26 mouse cellular contexts compared by ENCODE assay signal in the genomic region with DNA sequence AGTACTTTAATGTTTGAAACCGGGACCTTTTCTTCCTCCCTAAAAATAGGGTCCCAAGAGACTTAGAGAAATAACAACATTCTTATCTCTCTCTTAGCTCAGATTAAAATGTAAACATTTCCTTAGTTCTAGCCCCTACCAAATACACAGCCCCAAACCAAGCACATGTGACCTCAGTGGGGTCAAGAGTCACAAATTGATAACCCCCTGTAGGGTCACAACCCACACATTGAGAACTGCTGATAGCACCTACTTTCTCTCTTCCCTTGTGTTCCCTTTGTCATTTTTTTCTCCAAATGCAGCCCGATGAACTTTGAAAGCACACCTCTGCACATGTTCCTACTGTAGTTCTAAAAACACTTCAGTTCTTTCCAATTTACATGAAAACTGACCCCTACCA. TPM values are rescaled to one million over a fixed set of nuclear protein-coding genes. Genes with fewer than 3 reads are reported as not detected.
DNase-seq lines count a peak whose midpoint lies in the region; ATAC-seq lines count a peak whose summit lies in the region.
"Had no signal": no experiment of that assay in that cellular context is flagged by ENCODE, and none has a peak within 500 bp of the region (broad histone marks: within the 10 kb centered on the region; RNA-seq: fewer than 3 reads in every experiment).

No protein-coding gene starts in this region.

- 67% methylated on average over 2 of the region's 2 CpGs for WGBS in embryonic facial prominence, embryonic 15.5 days
- WGBS in embryonic facial prominence, embryonic 10.5 days, result 71% methylated on average over 2 of the region's 2 CpGs
- 43% methylated on average over 2 of the region's 2 CpGs for WGBS in liver, embryonic 12.5 days (ENCODE audit: insufficient replicate concordance)
- 50% methylated on average over 2 of the region's 2 CpGs for WGBS in liver, embryonic 13.5 days (ENCODE audit: insufficient replicate concordance)
- 89% methylated on average over 2 of the region's 2 CpGs for WGBS in hindbrain, embryonic 16.5 days

- no peak overlapping the region for H3K4me3 ChIP-seq in embryonic facial prominence, embryonic 15.5 days (replicated peaks)
- no peak overlapping the region for H3K4me3 ChIP-seq in embryonic facial prominence, embryonic 10.5 days
- no peak overlapping the region for H3K4me3 ChIP-seq in liver, embryonic 12.5 days
- H3K4me3 ChIP-seq in liver, embryonic 13.5 days (replicated peaks), result no peak overlapping the region
- H3K4me3 ChIP-seq in hindbrain, embryonic 16.5 days (ENCODE audit: low read length), result no peak overlapping the region
- H3K4me3 ChIP-seq: embryonic facial prominence, embryonic 12.5 days; erythroblast, embryonic 14.5 days; forebrain, embryonic 12.5 days; forebrain, embryonic 15.5 days; heart, embryonic 13.5 days had no signal

- peak; percentile 19; the same call in 1 of the 2 replicates for ATAC-seq in embryonic facial prominence, embryonic 15.5 days (ENCODE audit: insufficient number of reproducible peaks, low FRiP score, low TSS enrichment, low read depth)
- peak; percentile 49; the same call in 1 of the 2 replicates for ATAC-seq in liver, embryonic 12.5 days
- ATAC-seq in liver, embryonic 13.5 days (ENCODE audit: low read depth), result peak; percentile 59; the same call in 1 of the 2 replicates
- ATAC-seq in hindbrain, embryonic 16.5 days, result no peak
- ATAC-seq: activated CD4-positive, CD25-positive, alpha-beta regulatory T cell, adult 4 months; forebrain, embryonic 15.5 days had no signal

- no peaks in the 10 kb centered on the region for H3K4me1 ChIP-seq in embryonic facial prominence, embryonic 15.5 days
- H3K4me1 ChIP-seq in embryonic facial prominence, embryonic 10.5 days, result no peaks in the 10 kb centered on the region
- H3K4me1 ChIP-seq in liver, embryonic 12.5 days, result no peaks in the 10 kb centered on the region
- no peaks in the 10 kb centered on the region for H3K4me1 ChIP-seq in liver, embryonic 13.5 days (replicated peaks)
- H3K4me1 ChIP-seq in hindbrain, embryonic 16.5 days (ENCODE audit: control insufficient read depth, insufficient read depth, low read depth, low read length), result no peaks in the 10 kb centered on the region
- H3K4me1 ChIP-seq: embryonic facial prominence, embryonic 12.5 days; forebrain, embryonic 12.5 days; forebrain, embryonic 15.5 days; heart, embryonic 13.5 days had no signal

- H3K36me3 ChIP-seq in embryonic facial prominence, embryonic 15.5 days, result no peaks in the 10 kb centered on the region
- no peaks in the 10 kb centered on the region for H3K36me3 ChIP-seq in embryonic facial prominence, embryonic 10.5 days (replicated peaks)
- H3K36me3 ChIP-seq in liver, embryonic 12.5 days, result no peaks in the 10 kb centered on the region
- no peaks in the 10 kb centered on the region for H3K36me3 ChIP-seq in liver, embryonic 13.5 days
- H3K36me3 ChIP-seq in hindbrain, embryonic 16.5 days (ENCODE audit: control insufficient read depth, insufficient read depth, low read length), result no peaks in the 10 kb centered on the region
- H3K36me3 ChIP-seq: embryonic facial prominence, embryonic 12.5 days; forebrain, embryonic 12.5 days; forebrain, embryonic 15.5 days; heart, embryonic 13.5 days had no signal

- no peak overlapping the region for H3K4me2 ChIP-seq in embryonic facial prominence, embryonic 15.5 days (replicated peaks)
- no peak overlapping the region for H3K4me2 ChIP-seq in liver, embryonic 12.5 days
- H3K4me2 ChIP-seq in liver, embryonic 13.5 days, result no peak overlapping the region
- no peak overlapping the region for H3K4me2 ChIP-seq in hindbrain, embryonic 16.5 days (ENCODE audit: low read length)
- H3K4me2 ChIP-seq: embryonic facial prominence, embryonic 12.5 days; forebrain, embryonic 12.5 days; forebrain, embryonic 15.5 days; heart, embryonic 13.5 days; hindbrain, embryonic 14.5 days had no signal

- DNase-seq in embryonic facial prominence, embryonic 10.5 days (ENCODE audit: low spot score), result no peak
- no peak for DNase-seq in liver
- DNase-seq in liver, embryonic 13.5 days, result no peak
- DNase-seq: adrenal gland, adult 8-10 months; adrenal gland, postnatal 25 days; cerebellum, adult 11-12 months; cerebellum, adult 8-10 months; cerebellum, postnatal 10 days; gastrocnemius, postnatal 25 days; heart, adult 18-20 months; heart, postnatal 14 days; heart, postnatal 4 days had no signal

- H3K9ac ChIP-seq in embryonic facial prominence, embryonic 15.5 days, result no peak overlapping the region
- no peak overlapping the region for H3K9ac ChIP-seq in liver, embryonic 12.5 days
- H3K9ac ChIP-seq in liver, embryonic 13.5 days, result no peak overlapping the region
- H3K9ac ChIP-seq in hindbrain, embryonic 16.5 days (ENCODE audit: low read depth, low read length), result no peak overlapping the region
- H3K9ac ChIP-seq: embryonic facial prominence, embryonic 12.5 days; forebrain, embryonic 12.5 days; forebrain, embryonic 15.5 days; heart, embryonic 13.5 days; hindbrain, embryonic 14.5 days had no signal

- H3K9me3 ChIP-seq in embryonic facial prominence, embryonic 15.5 days (replicated peaks), result no peaks in the 10 kb centered on the region
- H3K9me3 ChIP-seq in embryonic facial prominence, embryonic 10.5 days, result no peaks in the 10 kb centered on the region
- 0 out of 2 replicates have a peak, but pooled peaks cover 4% of the 10 kb centered on the region for H3K9me3 ChIP-seq in liver, embryonic 12.5 days (replicated peaks)
- no peaks in the 10 kb centered on the region for H3K9me3 ChIP-seq in liver, embryonic 13.5 days (replicated peaks)
- no peaks in the 10 kb centered on the region for H3K9me3 ChIP-seq in hindbrain, embryonic 16.5 days (ENCODE audit: control insufficient read depth, low read length)
- H3K9me3 ChIP-seq: embryonic facial prominence, embryonic 12.5 days; forebrain, embryonic 15.5 days; heart, embryonic 13.5 days had no signal

- H3K27ac ChIP-seq in embryonic facial prominence, embryonic 15.5 days (replicated peaks), result no peak overlapping the region
- no peak overlapping the region for H3K27ac ChIP-seq in embryonic facial prominence, embryonic 10.5 days (replicated peaks)
- H3K27ac ChIP-seq in liver, embryonic 12.5 days, result no peak overlapping the region
- H3K27ac ChIP-seq in liver, embryonic 13.5 days, result no peak overlapping the region
- no peak overlapping the region for H3K27ac ChIP-seq in hindbrain, embryonic 16.5 days (ENCODE audit: low read depth, low read length)
- H3K27ac ChIP-seq: embryonic facial prominence, embryonic 12.5 days; forebrain, embryonic 12.5 days; forebrain, embryonic 15.5 days; heart, embryonic 13.5 days; hindbrain, embryonic 14.5 days had no signal

- H3K27me3 ChIP-seq in embryonic facial prominence, embryonic 15.5 days, result no peaks in the 10 kb centered on the region
- H3K27me3 ChIP-seq in embryonic facial prominence, embryonic 10.5 days (replicated peaks; ENCODE audit: low read depth, poor library complexity, severe bottlenecking), result no peaks in the 10 kb centered on the region
- no peaks in the 10 kb centered on the region for H3K27me3 ChIP-seq in liver, embryonic 12.5 days (replicated peaks)
- no peaks in the 10 kb centered on the region for H3K27me3 ChIP-seq in liver, embryonic 13.5 days
- no peaks in the 10 kb centered on the region for H3K27me3 ChIP-seq in hindbrain, embryonic 16.5 days (replicated peaks; ENCODE audit: control insufficient read depth, insufficient read depth, low read length)
- H3K27me3 ChIP-seq: embryonic facial prominence, embryonic 12.5 days; forebrain, embryonic 12.5 days; forebrain, embryonic 15.5 days; heart, embryonic 13.5 days had no signal

RNA-seq across cellular contexts. Expression of a gene that starts 19.4 kb away (rescaled TPM):
- polyA plus RNA-seq in embryonic facial prominence, embryonic 15.5 days (2015; fragmentation: Nextera tagmentation; extraction: Ambion mirVana), result 0.30 and 0.41 TPM in 2 replicates
- polyA plus RNA-seq in embryonic facial prominence, embryonic 10.5 days (2016; fragmentation: Nextera tagmentation; extraction: Ambion mirVana), result not detected in 2 replicates
- not detected in 2 replicates for polyA plus RNA-seq in liver, embryonic 12.5 days (2016; fragmentation: Nextera tagmentation; extraction: Ambion mirVana)
- polyA plus RNA-seq in liver, embryonic 13.5 days (2015; fragmentation: Nextera tagmentation; extraction: Ambion mirVana), result not detected in 2 replicates
- not detected in 2 replicates for polyA plus RNA-seq in hindbrain, embryonic 16.5 days (2015; fragmentation: Nextera tagmentation; extraction: Ambion mirVana)
- polyA plus RNA-seq: activated CD4-positive, CD25-positive, alpha-beta regulatory T cell, adult 4 months; brain, embryonic 14.5 days; embryonic facial prominence, embryonic 12.5 days; erythroblast, embryonic 14.5 days; forebrain, embryonic 12.5 days; forebrain, embryonic 15.5 days; heart, embryonic 13.5 days; heart, embryonic 16.5 days; hindbrain, embryonic 11.5 days; hindbrain, embryonic 14.5 days had no signal

RNA-seq across cellular contexts. Expression of a gene that starts 33.5 kb away (rescaled TPM):
- 0.29 TPM in 1 of 2 replicates, not detected in the other for polyA plus RNA-seq in embryonic facial prominence, embryonic 15.5 days (2015; fragmentation: Nextera tagmentation; extraction: Ambion mirVana)
- polyA plus RNA-seq in embryonic facial prominence, embryonic 10.5 days (2016; fragmentation: Nextera tagmentation; extraction: Ambion mirVana), result not detected in 2 replicates
- polyA plus RNA-seq in liver, embryonic 12.5 days (2016; fragmentation: Nextera tagmentation; extraction: Ambion mirVana), result not detected in 2 replicates
- not detected in 2 replicates for polyA plus RNA-seq in liver, embryonic 13.5 days (2015; fragmentation: Nextera tagmentation; extraction: Ambion mirVana)
- polyA plus RNA-seq in hindbrain, embryonic 16.5 days (2015; fragmentation: Nextera tagmentation; extraction: Ambion mirVana), result not detected in 2 replicates
- polyA plus RNA-seq: activated CD4-positive, CD25-positive, alpha-beta regulatory T cell, adult 4 months; brain, embryonic 14.5 days; embryonic facial prominence, embryonic 12.5 days; erythroblast, embryonic 14.5 days; forebrain, embryonic 12.5 days; forebrain, embryonic 15.5 days; gonadal fat pad, adult 2 months; heart, embryonic 13.5 days; heart, embryonic 16.5 days; hindbrain, embryonic 11.5 days; hindbrain, embryonic 14.5 days had no signal
